Comparison of ENCODE assay signal across 15 mouse cellular contexts in the genomic region with DNA sequence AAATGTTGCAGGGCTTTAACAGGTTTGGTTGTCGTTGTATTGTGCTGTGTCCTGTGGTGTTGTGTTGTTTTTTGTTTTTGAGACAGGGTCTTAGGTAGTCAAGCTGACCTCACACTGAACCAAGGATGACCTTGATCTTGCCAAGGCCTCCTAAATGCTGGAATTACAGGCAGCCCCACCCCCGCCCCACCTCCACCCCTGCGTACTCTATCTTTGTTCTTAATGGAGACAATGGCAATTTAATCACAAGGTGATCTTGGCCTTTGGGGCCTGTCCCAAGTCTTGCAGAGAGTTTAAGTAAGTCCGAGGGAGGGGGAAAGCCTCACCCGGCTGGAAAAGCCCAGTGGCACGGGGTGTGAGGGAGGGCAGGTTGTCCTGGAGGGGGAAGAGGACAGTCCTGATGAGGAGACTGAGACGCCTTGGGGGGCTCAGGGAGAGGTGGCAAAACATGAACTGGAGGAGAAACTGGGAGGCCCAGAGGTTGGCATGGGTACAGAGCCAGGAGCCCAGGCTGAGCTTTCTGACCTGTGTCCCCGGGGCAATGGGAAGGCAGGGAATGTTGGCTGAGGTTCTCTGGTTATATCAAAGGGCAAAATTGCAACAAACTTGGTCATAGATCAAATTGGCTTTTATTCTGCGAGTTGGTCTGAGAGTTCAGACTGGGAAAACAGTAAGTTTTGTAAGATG. TPM values are rescaled to one million over a fixed set of nuclear protein-coding genes. Genes with fewer than 3 reads are reported as not detected.
DNase-seq lines count a peak whose midpoint lies in the region; ATAC-seq and TF ChIP-seq lines count a peak whose summit lies in the region.
"Had no signal": no experiment of that assay in that cellular context is flagged by ENCODE, and none has a peak within 500 bp of the region (broad histone marks: within the 10 kb centered on the region; RNA-seq: fewer than 3 reads in every experiment).

No protein-coding gene starts in this region.

- peaks cover 8% of the 10 kb centered on the region; the same call in 1 of the 2 replicates for H3K4me1 ChIP-seq in intestine, embryonic 16.5 days (ENCODE audit: control insufficient read depth, insufficient read depth, low read length)
- 0 out of 2 replicates have a peak, but pooled peaks cover 2% of the 10 kb centered on the region for H3K4me1 ChIP-seq in intestine, embryonic 15.5 days (replicated peaks)
- H3K4me1 ChIP-seq in cerebellum, adult 2 months (ENCODE audit: control insufficient read depth, insufficient read depth, low read length): no peaks in the 10 kb centered on the region
- H3K4me1 ChIP-seq: embryonic facial prominence, embryonic 13.5 days had no signal

- no peak for ATAC-seq in intestine, embryonic 16.5 days
- no peak for ATAC-seq in intestine, embryonic 15.5 days
- ATAC-seq: forebrain, postnatal 0 days had no signal

- H3K4me3 ChIP-seq in intestine, embryonic 16.5 days (ENCODE audit: low read length): no peak overlapping the region
- no peak overlapping the region for H3K4me3 ChIP-seq in intestine, embryonic 15.5 days (replicated peaks)
- H3K4me3 ChIP-seq in cerebellum, adult 2 months (replicated peaks; ENCODE audit: insufficient read depth, low read depth, low read length): no peak overlapping the region
- H3K4me3 ChIP-seq: embryonic facial prominence, embryonic 13.5 days; left cerebral cortex, adult 2 months had no signal

- 0 out of 2 replicates have a peak overlapping the region, but pooled peaks have one; percentile 21 for H3K9ac ChIP-seq in intestine, embryonic 16.5 days (ENCODE audit: low read depth, low read length)
- no peak overlapping the region for H3K9ac ChIP-seq in intestine, embryonic 15.5 days
- H3K9ac ChIP-seq: embryonic facial prominence, embryonic 13.5 days; forebrain, postnatal 0 days; liver, embryonic 14.5 days had no signal

- no peaks in the 10 kb centered on the region for H3K9me3 ChIP-seq in intestine, embryonic 16.5 days (ENCODE audit: control insufficient read depth, low read length)
- H3K9me3 ChIP-seq in intestine, embryonic 15.5 days: no peaks in the 10 kb centered on the region
- H3K9me3 ChIP-seq: embryonic facial prominence, embryonic 13.5 days had no signal

- no peak overlapping the region for H3K4me2 ChIP-seq in intestine, embryonic 16.5 days (ENCODE audit: low read depth, low read length)
- H3K4me2 ChIP-seq in intestine, embryonic 15.5 days (replicated peaks): no peak overlapping the region
- H3K4me2 ChIP-seq: embryonic facial prominence, embryonic 13.5 days had no signal

- DNase-seq in Muller cell, postnatal 12 days (ENCODE audit: inconsistent ontology term): peak; percentile 22
- peak; percentile 89 for DNase-seq in fat pad, adult 2 months (ENCODE audit: extremely low read depth, low read depth, low spot score)
- DNase-seq in ovary, adult 18-20 months (ENCODE audit: low spot score): peak; percentile 10
- DNase-seq in cerebellum, adult 2 months: no peak
- no peak for DNase-seq in right cerebral cortex, postnatal 4 days
- DNase-seq in retina, embryonic 14.5 days (ENCODE audit: low spot score): no peak
- DNase-seq: B cell, adult 2 months; cerebellum, postnatal 10 days; forebrain, postnatal 0 days; heart, postnatal 10 days had no signal

- H3K36me3 ChIP-seq in intestine, embryonic 16.5 days (ENCODE audit: control insufficient read depth, insufficient read depth, low read length): no peaks in the 10 kb centered on the region
- H3K36me3 ChIP-seq in intestine, embryonic 15.5 days: no peaks in the 10 kb centered on the region
- H3K36me3 ChIP-seq: embryonic facial prominence, embryonic 13.5 days had no signal

- no peak for TF ChIP-seq POLR2A in cerebellum, adult 2 months (IDR thresholded peaks at IDR 0.05; ENCODE audit: borderline replicate concordance, insufficient read depth, low read length)

- TF ChIP-seq CTCF in cerebellum, adult 2 months (IDR thresholded peaks at IDR 0.05; ENCODE audit: borderline replicate concordance, insufficient read depth, low read depth, low read length): no peak

- no peaks in the 10 kb centered on the region for H3K27me3 ChIP-seq in intestine, embryonic 16.5 days (replicated peaks; ENCODE audit: control insufficient read depth, insufficient read depth, low read length)
- no peaks in the 10 kb centered on the region for H3K27me3 ChIP-seq in intestine, embryonic 15.5 days (replicated peaks)
- H3K27me3 ChIP-seq in cerebellum, adult 2 months (ENCODE audit: control insufficient read depth, insufficient read depth, low read length): no peaks in the 10 kb centered on the region
- H3K27me3 ChIP-seq: embryonic facial prominence, embryonic 13.5 days had no signal

- WGBS in intestine, embryonic 16.5 days: 62% methylated on average over 9 of the region's 9 CpGs
- WGBS in intestine, embryonic 15.5 days: 63% methylated on average over 9 of the region's 9 CpGs
- WGBS in cerebellum, adult 2 months: 74% methylated on average over 9 of the region's 9 CpGs

- H3K27ac ChIP-seq in intestine, embryonic 16.5 days (ENCODE audit: low read length): no peak overlapping the region
- H3K27ac ChIP-seq in intestine, embryonic 15.5 days: no peak overlapping the region
- no peak overlapping the region for H3K27ac ChIP-seq in cerebellum, adult 2 months (ENCODE audit: insufficient read depth, low read length)
- H3K27ac ChIP-seq: embryonic facial prominence, embryonic 13.5 days; left cerebral cortex, adult 2 months; liver, embryonic 14.5 days had no signal

RNA-seq across cellular contexts. Expression of gene Pum1, which starts 22.9 kb away (rescaled TPM):
- 57.8 and 60.8 TPM in 2 replicates for polyA plus RNA-seq in intestine, embryonic 16.5 days (2015; fragmentation: Nextera tagmentation; extraction: Ambion mirVana)
- 67.2 and 71.0 TPM in 2 replicates for polyA plus RNA-seq in intestine, embryonic 15.5 days (2015; fragmentation: Nextera tagmentation; extraction: Ambion mirVana)
- polyA plus RNA-seq in cerebellum, adult 2 months (2012; rRNA removed): 49.6 and 53.0 TPM in 2 replicates

Comparison
In these comparisons a context has a peak if more than half of its experiments do, and no peak if none do; other contexts are left out.
1. DNase-seq: peak in Muller cell, postnatal 12 days (single experiment), fat pad, adult 2 months (single experiment) and ovary, adult 18-20 months (single experiment); none in cerebellum, adult 2 months (0 of 2), right cerebral cortex, postnatal 4 days (single experiment) and retina, embryonic 14.5 days (single experiment).